Mouse (Mus musculus) testis, adult 2 months (tissue): ENCODE measurements around the gene Rpl11. TPM values are rescaled to one million over a fixed set of nuclear protein-coding genes. Genes with fewer than 3 reads are reported as not detected.

Experiments
- H3K27ac ChIP-seq: fragments of 200-500 bp; 2 replicates; pipeline ENCODE4 v1.5.1; 2012; ENCODE audit warnings: low read depth, low read length; ENCODE audit not compliant: control insufficient read depth, insufficient read depth
- H3K27me3 ChIP-seq: fragments of 200-500 bp; 2 replicates; pipeline ENCODE4 v1.6.1; 2012; ENCODE audit warnings: mild to moderate bottlenecking, low read length, moderate library complexity; ENCODE audit not compliant: control insufficient read depth, insufficient read depth
- H3K36me3 ChIP-seq: fragments of 200-500 bp; 2 replicates; pipeline ENCODE4 v1.6.1; 2012; ENCODE audit warnings: mild to moderate bottlenecking, low read length; ENCODE audit not compliant: control insufficient read depth, insufficient read depth
- H3K4me1 ChIP-seq: fragments of 200-500 bp; 2 replicates; pipeline ENCODE4 v1.6.1; 2012; ENCODE audit warnings: low read length; ENCODE audit not compliant: control insufficient read depth, insufficient read depth
- H3K4me3 ChIP-seq: fragments of 200-500 bp; 2 replicates; pipeline ENCODE4 v1.5.1; 2012; ENCODE audit warnings: low read depth, mild to moderate bottlenecking, low read length, moderate library complexity, mixed read lengths; ENCODE audit not compliant: control insufficient read depth
- CTCF ChIP-seq: fragments of 200-500 bp; IDR thresholded peaks from 2 replicates; pipeline ENCODE4 v1.5.1; 2012; ENCODE audit warnings: low read depth, mild to moderate bottlenecking, inconsistent platforms, low read length, moderate library complexity; ENCODE audit not compliant: control insufficient read depth, insufficient read depth, insufficient replicate concordance
- POLR2A ChIP-seq: fragments of 200-500 bp; IDR thresholded peaks from 2 replicates; pipeline ENCODE4 v1.6.1; 2012; ENCODE audit warnings: low read depth, mild to moderate bottlenecking, inconsistent platforms, low read length, moderate library complexity; ENCODE audit not compliant: control insufficient read depth
- polyA plus RNA-seq: library from polyadenylated mRNA; depleted of rRNA; stranded (reverse); fragments of >200 nt; gene quantifications from 2 replicates; pipeline ENCODE4 v1.2.3, GENCODE M21; 2012

Gene Rpl11
- polyA plus RNA-seq, 1 experiment = 212 TPM

- Histone ChIP-seq H3K27ac (no peak overlapping the region), H3K36me3 (0 out of 2 replicates have a peak, but pooled peaks cover 1% of the 10 kb centered on the region), H3K4me3 (no peak overlapping the region), H3K27me3 (no peaks in the 10 kb centered on the region), H3K4me1 (peaks cover 7% of the 10 kb centered on the region)
- TF ChIP-seq CTCF = no peak
- TF ChIP-seq POLR2A = no peak
These were observed 3.0 kb downstream of the Rpl11 start for GRCm38 (mm10) chr4:136050226-136050625.

DNA sequence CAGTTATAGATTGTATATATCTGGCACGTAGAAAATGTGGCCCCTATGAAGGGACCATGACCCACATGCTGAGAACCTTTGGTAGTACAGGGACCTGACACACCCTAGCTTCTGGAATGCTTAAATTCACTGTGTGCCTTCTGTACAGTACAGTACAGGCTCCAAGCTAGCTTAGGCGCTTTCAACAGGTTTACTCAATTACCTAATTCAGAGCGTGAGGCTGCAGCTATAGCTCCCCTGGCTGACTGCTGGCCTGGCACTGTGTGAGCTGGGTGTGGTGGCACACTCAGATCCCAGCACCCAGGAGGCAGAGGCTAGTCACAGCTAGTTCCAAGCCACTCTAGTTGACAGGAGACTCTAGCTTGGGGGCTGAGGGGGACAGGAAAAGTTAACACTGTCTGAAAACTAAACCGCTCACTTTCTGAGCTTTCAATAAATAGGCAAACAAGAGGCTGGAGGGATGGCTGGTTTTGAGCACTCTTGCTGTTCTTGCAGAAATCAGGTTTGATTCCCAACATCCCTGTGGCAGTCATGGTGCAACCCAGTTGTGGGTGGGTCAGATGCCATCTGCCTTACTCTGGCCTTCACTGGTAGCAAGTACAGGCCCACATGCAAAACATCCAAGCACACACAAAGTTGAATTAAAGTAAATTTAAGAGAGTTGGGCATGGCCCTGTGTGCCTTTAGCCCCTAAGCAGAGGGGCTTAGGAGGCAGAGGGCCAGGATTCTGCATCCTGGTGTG is 4.8 kb downstream of the Rpl11 start:
- Histone ChIP-seq H3K27ac (no peak overlapping the region), H3K4me3 (no peak overlapping the region), H3K27me3 (no peaks in the 10 kb centered on the region), H3K36me3 (0 out of 2 replicates have a peak, but pooled peaks cover 1% of the 10 kb centered on the region), H3K4me1 (peaks cover 7% of the 10 kb centered on the region)
- TF ChIP-seq CTCF (no peak), POLR2A (no peak)

GRCm38 (mm10) chr4:136047626-136048025 is 5.6 kb downstream of the Rpl11 start:
- H3K27me3 ChIP-seq = no peaks in the 10 kb centered on the region
- H3K4me1 ChIP-seq = peaks cover 7% of the 10 kb centered on the region
- 0 out of 2 replicates have a peak, but pooled peaks cover 1% of the 10 kb centered on the region for H3K36me3 ChIP-seq
- H3K27ac ChIP-seq = no peak overlapping the region
- no peak overlapping the region for H3K4me3 ChIP-seq
- TF ChIP-seq CTCF (no peak), POLR2A (no peak)

- Histone ChIP-seq H3K4me1 (peaks cover 2% of the 10 kb centered on the region), H3K36me3 (0 out of 2 replicates have a peak, but pooled peaks cover 1% of the 10 kb centered on the region), H3K27ac (no peak overlapping the region), H3K4me3 (no peak overlapping the region), H3K27me3 (no peaks in the 10 kb centered on the region)
- TF ChIP-seq POLR2A (no peak), CTCF (no peak)
These were observed 6.3 kb downstream of the Rpl11 start for GRCm38 (mm10) chr4:136046888-136047287.

- TF ChIP-seq POLR2A (no peak), CTCF (no peak)
- no peaks in the 10 kb centered on the region for H3K27me3 ChIP-seq
- H3K36me3 ChIP-seq = 0 out of 2 replicates have a peak, but pooled peaks cover 1% of the 10 kb centered on the region
- H3K4me3 ChIP-seq = no peak overlapping the region
- no peak overlapping the region for H3K27ac ChIP-seq
- no peaks in the 10 kb centered on the region for H3K4me1 ChIP-seq
These were observed 8.1 kb downstream of the Rpl11 start for GRCm38 (mm10) chr4:136045091-136045490.

- no peak overlapping the region for H3K27ac ChIP-seq
- H3K36me3 ChIP-seq = no peaks in the 10 kb centered on the region
- no peaks in the 10 kb centered on the region for H3K4me1 ChIP-seq
- TF ChIP-seq CTCF (no peak), POLR2A (no peak)
- H3K27me3 ChIP-seq = no peaks in the 10 kb centered on the region
- H3K4me3 ChIP-seq = no peak overlapping the region
These were observed 9.3 kb downstream of the Rpl11 start for GRCm38 (mm10) chr4:136043784-136044400.

DNA sequence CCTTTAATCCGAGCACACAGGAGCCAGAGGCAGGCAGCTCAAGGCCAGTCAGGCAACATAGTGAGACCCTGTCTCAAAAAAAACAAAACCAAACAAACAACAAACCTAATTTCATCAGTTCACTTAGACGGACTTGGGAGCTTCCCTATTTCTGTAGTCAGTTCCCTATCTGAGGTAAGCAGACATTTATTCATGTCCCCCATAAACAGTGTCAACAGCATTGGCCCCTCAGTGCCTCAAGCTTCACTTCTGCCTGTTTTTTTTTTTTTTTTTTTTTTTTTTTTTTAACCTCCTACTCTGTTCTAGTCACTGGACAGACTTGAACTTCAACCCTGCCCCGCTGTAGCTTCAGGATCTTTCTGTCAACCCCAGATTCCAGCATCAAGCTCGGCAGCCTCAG is 18.1 kb downstream of the Rpl11 start:
- no peak overlapping the region for H3K4me3 ChIP-seq
- TF ChIP-seq POLR2A = no peak
- H3K27me3 ChIP-seq = no peaks in the 10 kb centered on the region
- no peaks in the 10 kb centered on the region for H3K36me3 ChIP-seq
- H3K4me1 ChIP-seq = no peaks in the 10 kb centered on the region
- H3K27ac ChIP-seq = no peak overlapping the region

GRCm38 (mm10) chr4:136033231-136033630 is 20.0 kb downstream of the Rpl11 start:
- TF ChIP-seq CTCF (no peak), POLR2A (no peak)
- Histone ChIP-seq H3K36me3 (no peaks in the 10 kb centered on the region), H3K27ac (no peak overlapping the region)

More at GRCm38 (mm10) chr4:136033231-136033630, 20.0 kb downstream of the Rpl11 start:
- Histone ChIP-seq H3K4me3 (no peak overlapping the region), H3K27me3 (no peaks in the 10 kb centered on the region), H3K4me1 (peaks cover 2% of the 10 kb centered on the region)
